Mouse (Mus musculus) heart, postnatal 4 days (tissue): ENCODE results near the gene B430306N03Rik. TPM values are rescaled to one million over a fixed set of nuclear protein-coding genes. Genes with fewer than 3 reads are reported as not detected.

Source experiments
- DNase-seq: peaks from one replicate; pipeline ENCODE4 v3.0.0; 2021
- total RNA-seq, 2 experiments: library from RNA; stranded (reverse); gene quantifications; 2 replicates each; pipeline ENCODE4 v1.2.3; 2021

B430306N03Rik gene
- total RNA-seq, 2 experiments from 2014 or later: 0.10 to 0.25 TPM

DNA sequence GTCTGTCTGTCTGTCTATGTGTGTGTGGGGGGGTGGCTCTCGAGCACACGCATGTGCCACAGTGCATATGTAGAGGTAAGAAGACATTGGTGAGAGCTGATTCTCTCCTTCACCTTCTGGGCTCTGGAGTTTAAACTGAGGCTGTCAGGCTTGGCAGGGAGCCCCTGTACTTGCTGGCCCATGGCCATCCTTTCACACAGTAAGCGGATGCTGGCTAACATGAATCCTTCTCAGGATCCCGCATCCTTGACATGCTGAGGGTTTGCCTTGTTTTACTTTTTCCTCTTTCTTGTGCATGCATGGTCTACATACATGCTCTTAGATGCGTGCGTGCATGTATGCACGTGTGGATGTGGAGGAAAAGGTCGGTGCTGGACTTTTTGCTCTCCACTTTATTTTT is 47.0 kb downstream of the B430306N03Rik start:
- peak; percentile 80 for DNase-seq

DNA sequence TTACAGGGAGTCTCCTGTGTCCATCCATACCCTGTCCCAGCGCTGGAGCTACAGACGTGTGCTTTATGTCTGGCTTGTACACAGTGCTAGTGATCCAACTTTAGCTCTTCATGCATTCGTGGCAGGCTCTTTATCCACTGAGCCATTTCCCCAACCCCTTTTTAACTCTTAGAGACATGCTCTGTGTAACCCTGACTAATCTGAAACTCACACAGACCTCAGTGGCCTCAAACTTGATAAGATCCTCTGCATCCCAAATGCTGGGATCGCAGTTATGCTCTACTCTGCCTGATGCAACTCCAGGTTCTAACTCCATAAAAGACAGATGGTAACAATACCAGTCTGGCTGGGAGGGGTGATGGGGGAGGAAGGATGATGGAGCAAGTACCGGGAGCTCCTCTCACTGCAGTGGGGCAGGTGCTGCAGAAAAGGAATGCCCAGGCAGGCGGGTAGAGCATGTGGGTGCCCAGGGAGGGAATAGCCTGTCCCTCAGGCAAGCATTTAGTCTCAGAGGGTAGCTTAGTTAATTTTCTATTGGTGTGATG is 47.6 kb downstream of the B430306N03Rik start:
- DNase-seq: no peak

DNA sequence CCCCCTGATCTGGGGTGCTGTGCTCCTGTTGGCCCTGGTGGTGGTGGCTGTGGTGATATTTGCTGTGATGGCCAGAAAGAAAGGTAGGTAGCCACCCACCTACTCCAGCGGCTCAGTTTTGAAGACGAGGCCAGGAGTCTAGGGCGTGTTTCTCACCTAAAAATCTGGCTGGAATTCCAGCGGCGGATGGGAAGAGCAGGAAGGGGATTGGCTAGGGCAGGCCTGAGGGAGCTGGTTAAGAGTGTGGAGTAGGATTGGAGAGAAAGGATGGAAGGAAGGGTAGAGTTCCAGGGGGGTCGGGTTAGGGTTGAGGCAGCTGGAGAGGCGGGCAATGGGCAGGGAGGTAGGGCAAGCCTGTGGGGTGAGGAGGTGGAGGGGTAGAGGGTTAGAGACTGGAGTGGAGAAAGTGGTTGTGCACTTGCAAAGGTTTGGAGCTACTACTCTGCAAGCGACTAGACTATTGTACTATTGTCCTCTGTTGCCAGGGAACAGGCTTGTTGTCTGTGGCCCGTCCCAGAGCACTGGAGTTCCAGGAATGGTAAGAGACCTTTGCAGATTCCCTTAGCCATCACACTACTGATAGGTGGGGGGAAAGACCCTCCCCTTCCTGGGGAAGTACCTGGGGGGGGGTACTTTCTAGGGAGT is 49.7 kb downstream of the B430306N03Rik start:
- no peak for DNase-seq

DNA sequence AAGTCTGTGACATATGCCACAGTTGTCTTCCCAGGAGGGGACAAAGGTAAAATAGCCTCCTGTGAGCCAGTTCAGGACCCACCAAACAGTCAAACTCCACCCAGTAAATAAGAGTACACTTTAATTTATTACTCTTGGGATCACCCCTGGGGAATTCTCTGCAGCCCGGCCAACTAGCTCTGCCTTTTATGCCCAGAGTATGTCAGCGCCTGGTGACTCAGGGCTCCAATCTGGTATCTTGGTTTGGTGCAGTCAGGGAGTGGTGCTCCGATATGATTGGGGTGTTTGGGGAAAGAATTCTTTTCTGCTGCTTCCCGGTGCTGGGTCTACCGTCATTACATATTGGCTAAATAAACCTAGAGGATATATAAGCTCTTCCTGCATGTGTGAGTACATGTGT is 50.9 kb downstream of the B430306N03Rik start:
- DNase-seq: no peak

DNA sequence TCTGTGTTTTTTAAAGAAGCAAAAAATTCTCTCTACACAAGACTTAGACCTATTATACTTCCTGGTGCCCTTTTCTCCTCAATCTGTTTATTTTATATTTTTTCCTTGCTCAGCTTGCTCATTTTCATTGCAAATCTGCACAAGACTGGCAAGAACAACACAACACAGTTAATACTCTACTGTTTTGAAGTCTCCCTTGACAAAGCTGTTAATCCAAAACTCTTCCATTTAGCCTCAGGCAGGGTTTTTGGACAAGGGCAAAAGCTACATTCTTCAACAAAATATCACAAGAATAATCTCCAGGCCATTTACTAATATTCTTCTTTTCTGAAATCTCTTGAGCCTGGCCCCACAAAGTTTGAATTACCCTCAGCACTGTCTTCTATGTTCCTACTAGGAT is 55.7 kb downstream of the B430306N03Rik start:
- DNase-seq: no peak

DNA sequence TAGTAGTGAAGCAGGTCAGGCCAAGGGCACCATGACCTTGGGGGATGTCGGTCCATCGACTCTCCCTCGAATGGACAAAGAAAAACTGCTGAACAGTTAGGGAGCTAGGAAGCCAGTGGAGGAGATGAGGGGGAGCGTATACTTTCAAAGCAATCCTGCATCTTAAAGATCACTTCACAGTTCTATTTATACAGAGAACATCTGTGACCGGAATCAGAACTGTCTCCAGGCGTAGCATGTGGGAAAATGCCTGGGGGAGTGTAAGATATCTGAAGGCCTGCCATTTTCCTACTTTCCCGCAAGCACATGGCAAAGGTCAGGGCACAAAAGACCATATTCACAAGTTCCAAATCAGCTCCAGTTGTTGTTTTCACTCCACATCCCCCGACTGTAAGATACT is 57.0 kb downstream of the B430306N03Rik start:
- DNase-seq: no peak

DNA sequence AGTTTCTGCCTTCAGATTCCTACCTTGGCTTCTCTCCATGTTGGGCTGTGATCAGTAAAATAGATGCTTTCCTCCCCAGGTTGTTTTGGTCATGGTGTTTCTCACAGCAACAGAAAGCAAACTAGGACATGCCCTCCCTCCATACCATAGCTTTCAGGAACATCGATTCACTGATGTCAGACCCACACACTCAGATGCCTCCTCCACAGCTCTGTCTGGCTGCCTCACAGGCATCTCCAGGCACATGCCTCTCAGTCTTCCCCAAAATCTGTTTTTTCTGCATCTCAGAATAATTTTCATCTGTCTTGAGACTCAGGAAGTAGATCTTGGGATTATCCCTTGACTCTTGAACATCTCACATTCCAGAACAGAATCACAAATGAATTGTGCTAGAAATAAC is 60.2 kb downstream of the B430306N03Rik start:
- DNase-seq: no peak

Other genes starting within 250 kb of the B430306N03Rik start
- not detected for gene 1700067P10Rik, start 226.8 kb upstream of the B430306N03Rik start, total RNA-seq
- gene 9830107B12Rik, start 169.9 kb upstream of the B430306N03Rik start, total RNA-seq: not detected
- not detected for gene A530064D06Rik, start 148.9 kb upstream of the B430306N03Rik start, total RNA-seq
- gene Trem1, start 83.4 kb upstream of the B430306N03Rik start, total RNA-seq: under 1 TPM in 1 of 2 experiments, not detected in 1; 0.09 TPM
- under 1 TPM in 1 of 2 experiments, not detected in 1; 0.29 TPM for gene Trem3, start 68.4 kb upstream of the B430306N03Rik start, total RNA-seq
- under 1 TPM; 0.41 to 0.45 TPM for gene Treml4, start 51.8 kb upstream of the B430306N03Rik start, total RNA-seq
- under 1 TPM; 0.19 to 0.25 TPM for gene Treml2, start 16.6 kb upstream of the B430306N03Rik start, total RNA-seq
- 1 to 10 TPM; 1.4 to 2.1 TPM for gene Trem2, start 30.3 kb downstream of the B430306N03Rik start, total RNA-seq
- under 1 TPM; 0.20 to 0.31 TPM for gene Treml1, start 43.8 kb downstream of the B430306N03Rik start, total RNA-seq
- 10 to 100 TPM; 29.0 to 33.2 TPM for gene Nfya, start 93.8 kb downstream of the B430306N03Rik start, total RNA-seq
- gene Oard1, start 93.9 kb downstream of the B430306N03Rik start, total RNA-seq: 10 to 100 TPM; 14.5 to 14.6 TPM
- gene Apobec2, start 116.8 kb downstream of the B430306N03Rik start, total RNA-seq: 100 to 1,000 TPM; 207 to 216 TPM
- under 1 TPM; 0.36 to 0.47 TPM for gene Tspo2, start 135.4 kb downstream of the B430306N03Rik start, total RNA-seq
- gene Unc5cl, start 138.8 kb downstream of the B430306N03Rik start, total RNA-seq: under 1 TPM; 0.14 to 0.21 TPM